Mouse (Mus musculus) granulocyte monocyte progenitor cell, adult 5-6 weeks (primary cell): ENCODE results near the gene Retsat. TPM values are rescaled to one million over a fixed set of nuclear protein-coding genes. Genes with fewer than 3 reads are reported as not detected.

Source experiments
- ATAC-seq: replicated peaks from 2 replicates; pipeline ENCODE4 v1.8.0; 2016; ENCODE audit warnings: mild to moderate bottlenecking, moderate TSS enrichment, inconsistent platforms; ENCODE audit not compliant: poor library complexity, severe bottlenecking
- total RNA-seq, 2 experiments: library from RNA; stranded (forward) in 1 of 2; stranded (reverse) in 1 of 2; fragments of 200-712, 200-1000 nt in 1 of 2; fragments of >200 nt in 1 of 2; fragmentation: Nextera tagmentation in 1 of 2; gene quantifications; 2 replicates each; pipeline ENCODE4 v1.2.3; 2014 to 2017

Gene Retsat
- total RNA-seq (2014; fragmentation: Nextera tagmentation) (17.7 and 20.8 TPM in 2 replicates), total RNA-seq (2017) (28.0 and 32.0 TPM in 2 replicates)

DNA sequence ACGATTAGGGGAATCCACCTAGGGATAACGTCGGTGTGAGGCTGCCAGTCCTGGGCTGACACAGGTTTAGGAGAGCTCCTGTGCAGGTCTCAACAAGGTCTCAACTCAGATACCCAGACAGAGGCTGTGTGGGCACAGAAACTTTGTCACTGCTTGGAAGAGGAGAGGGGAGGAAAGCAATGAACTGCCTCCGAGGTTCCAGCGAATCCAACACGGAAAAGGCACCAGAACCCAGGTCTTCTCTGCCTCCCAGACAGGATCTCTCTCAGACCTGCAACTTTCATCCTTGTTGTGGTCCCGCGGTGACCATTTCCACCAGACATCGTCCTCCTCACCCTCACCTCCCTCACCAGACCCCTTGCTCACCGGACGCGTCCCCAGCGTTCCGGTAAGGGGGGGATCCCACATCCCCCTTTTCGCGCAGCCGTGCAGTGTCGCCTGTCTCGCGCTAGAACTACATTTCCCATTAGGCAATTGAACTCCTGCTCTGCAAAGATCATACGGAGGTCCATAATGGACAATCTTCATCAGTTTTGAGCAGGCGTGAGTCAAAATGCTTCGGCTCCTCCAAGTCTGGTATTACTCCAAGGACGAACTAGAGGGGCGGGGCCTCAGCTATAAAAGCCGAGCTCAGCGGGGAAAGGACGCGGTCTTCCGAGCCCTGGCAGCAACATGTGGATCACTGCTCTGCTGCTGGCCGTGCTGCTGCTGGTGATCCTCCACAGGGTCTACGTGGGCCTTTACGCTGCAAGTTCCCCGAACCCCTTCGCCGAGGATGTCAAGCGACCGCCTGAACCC, at the start of gene Retsat, which contains the start of gene Elmod3:
Gene Retsat, plus strand, starts transcription at position 520 of the 798 bp plus-strand sequence.
Gene Elmod3, minus strand, starts transcription at position 458 of the 798 bp plus-strand sequence.
- peak; percentile 83 for ATAC-seq

DNA sequence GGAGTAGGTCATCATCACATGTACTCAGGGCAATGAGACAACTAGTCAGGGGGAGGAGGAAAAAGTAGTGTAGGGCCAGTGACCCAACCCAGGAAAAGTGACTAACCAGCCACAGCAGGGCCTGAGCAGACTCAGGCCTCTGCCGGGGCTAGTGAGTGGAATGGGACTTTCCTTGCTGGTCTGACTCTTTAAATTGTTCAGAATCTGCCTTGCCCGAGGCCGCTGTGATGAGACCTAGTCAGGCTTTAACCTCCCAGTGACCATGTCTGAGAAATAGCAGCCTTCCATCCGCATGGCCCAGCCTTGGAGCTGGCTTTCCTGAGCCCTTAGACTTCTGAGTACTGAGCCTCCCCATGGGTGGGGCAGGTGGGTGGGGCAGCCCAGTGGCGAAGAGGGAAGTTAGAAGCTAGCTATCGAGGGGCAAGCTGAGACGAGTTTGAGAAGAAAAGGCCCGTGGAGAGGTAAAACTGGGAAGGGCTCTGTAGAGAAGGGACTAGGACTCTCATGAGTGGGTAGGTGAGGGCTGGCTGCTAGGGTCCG, 49.2 kb upstream of the Retsat start:
- peak; percentile 33 for ATAC-seq

DNA sequence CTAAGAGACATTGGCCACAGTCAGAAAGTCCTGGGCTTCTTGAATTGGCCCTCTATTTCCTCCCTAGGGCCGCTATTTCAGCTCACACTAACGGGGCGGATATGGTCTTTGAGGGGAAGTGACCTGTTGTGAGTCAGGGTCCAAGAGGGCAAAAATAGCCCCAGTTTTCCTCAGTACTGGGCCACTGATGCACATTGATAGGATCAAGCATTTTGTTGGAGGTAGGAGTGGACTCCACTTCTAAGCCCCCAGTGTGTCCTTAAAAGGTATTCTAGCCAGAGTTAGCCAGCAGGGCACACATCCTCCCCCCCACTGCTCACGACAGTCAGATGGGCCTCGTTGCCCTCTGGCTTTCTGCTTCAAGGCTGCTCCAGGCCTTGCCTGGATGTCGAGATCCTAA, 48.2 kb upstream of the Retsat start:
- no peak for ATAC-seq

DNA sequence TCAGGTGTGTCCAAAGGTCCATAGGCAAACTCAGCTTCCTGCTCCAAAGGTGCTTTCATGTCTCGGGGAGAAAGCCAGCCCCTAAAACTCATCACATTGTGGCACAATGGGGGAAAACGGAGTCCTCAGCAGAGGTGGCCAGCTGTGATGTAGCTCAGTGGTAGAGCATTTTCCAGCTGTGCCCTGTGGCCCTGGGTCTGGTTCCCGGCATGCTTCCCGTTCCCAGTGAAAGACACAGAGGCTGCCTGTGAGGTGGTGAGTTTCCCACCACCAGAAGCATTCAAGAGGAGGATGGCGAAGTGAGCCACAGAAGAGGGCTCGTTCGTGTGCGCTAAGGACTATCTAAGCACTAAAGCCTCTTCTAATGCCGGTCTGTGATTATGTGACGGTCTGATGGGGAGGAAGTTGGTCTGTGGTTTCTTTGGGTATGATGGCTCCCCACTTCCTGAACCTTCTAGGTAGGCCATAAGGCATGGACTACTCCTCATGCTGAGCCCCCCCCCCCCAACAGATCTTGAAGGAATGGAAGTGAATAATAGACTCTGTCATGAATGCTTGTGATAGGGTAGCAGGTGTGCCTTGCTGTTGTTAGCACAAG, 47.7 kb upstream of the Retsat start:
- ATAC-seq, result peak; percentile 40

- peak; percentile 76 for ATAC-seq
Measured at GRCm38 (mm10) chr6:72552171-72553078, 45.9 kb upstream of the Retsat start.

DNA sequence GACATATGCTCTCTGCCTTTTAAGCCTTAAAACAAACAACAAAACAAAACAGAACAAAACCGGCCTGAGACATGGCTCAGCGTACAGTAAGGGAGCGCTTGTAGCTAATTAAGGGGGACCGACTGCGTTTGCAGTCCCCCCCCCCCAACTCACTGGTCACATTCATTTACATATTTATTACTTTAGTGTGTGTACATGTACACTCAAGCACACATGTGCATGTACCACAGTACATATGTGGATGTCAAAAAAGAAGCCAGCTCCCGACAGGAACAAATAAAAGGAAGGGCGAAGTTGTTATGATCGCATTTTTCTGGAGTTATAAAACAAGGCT, 45.2 kb upstream of the Retsat start:
- ATAC-seq, result no peak

DNA sequence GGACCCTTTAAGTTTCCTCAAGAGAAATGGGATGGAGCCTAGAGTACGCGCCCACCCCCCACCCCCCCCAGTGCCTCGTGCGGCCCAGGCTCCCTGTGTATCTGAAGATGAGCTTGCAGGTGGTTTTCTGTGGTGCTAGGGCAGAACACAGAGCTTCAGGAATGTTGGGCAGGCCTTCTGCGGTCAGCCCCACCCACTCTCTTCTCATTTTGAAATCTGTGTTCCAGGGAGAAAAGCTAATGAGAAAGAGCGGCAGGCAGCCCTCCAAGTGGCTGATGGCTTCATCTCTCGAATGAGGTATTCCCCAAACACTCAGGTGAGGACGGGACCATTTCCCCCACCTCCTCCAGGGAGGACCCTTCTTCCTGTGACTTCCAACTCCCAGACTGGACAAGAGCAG, 37.5 kb upstream of the Retsat start:
- ATAC-seq, result no peak

GRCm38 (mm10) chr6:72562486-72562885, 35.8 kb upstream of the Retsat start:
- ATAC-seq, result no peak

- ATAC-seq, result no peak
Measured at GRCm38 (mm10) chr6:72562894-72563293, 35.4 kb upstream of the Retsat start.

GRCm38 (mm10) chr6:72565506-72565905, 32.8 kb upstream of the Retsat start:
- no peak for ATAC-seq

- ATAC-seq, result peak; percentile 95
Measured at GRCm38 (mm10) chr6:72566044-72566443, 32.2 kb upstream of the Retsat start.

DNA sequence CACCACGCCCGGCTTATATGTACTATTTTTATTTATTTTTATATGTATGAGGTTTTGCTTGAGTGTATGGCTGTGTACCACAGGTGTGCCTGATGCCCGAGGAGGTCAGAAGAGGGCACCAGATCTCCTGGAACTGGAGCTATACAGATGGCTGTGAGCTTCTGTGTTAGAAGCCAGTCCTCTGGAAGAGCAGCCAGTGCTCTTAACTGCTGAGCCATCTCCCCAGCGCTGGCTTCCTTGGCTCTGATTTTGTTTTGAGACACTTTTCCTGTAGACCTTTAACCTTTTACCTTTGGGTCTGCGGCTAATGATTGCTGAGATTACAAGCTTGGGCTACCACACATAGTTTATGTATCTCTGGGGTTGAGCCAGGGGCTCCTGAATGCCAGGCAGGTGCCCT, 30.8 kb upstream of the Retsat start:
- no peak for ATAC-seq

DNA sequence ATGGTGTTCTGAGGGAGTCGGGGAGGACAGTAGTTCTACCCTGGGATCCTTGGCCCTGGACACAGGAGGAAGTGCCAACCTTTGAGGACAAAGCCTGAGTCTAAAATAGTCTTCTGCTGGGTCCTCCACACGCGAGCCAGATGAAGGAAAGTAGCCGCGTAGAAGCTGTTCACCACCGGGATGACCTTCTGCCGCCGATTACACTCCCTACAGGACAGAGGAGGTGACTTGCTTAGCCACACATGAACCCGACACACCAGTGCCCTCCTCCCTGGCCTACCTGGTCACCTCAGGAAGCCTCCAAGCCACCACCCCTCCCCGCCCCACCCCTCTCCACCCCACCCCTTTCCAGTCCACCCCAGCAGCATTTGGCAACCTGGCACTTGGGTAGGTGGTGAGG, 29.5 kb upstream of the Retsat start:
- no peak for ATAC-seq

DNA sequence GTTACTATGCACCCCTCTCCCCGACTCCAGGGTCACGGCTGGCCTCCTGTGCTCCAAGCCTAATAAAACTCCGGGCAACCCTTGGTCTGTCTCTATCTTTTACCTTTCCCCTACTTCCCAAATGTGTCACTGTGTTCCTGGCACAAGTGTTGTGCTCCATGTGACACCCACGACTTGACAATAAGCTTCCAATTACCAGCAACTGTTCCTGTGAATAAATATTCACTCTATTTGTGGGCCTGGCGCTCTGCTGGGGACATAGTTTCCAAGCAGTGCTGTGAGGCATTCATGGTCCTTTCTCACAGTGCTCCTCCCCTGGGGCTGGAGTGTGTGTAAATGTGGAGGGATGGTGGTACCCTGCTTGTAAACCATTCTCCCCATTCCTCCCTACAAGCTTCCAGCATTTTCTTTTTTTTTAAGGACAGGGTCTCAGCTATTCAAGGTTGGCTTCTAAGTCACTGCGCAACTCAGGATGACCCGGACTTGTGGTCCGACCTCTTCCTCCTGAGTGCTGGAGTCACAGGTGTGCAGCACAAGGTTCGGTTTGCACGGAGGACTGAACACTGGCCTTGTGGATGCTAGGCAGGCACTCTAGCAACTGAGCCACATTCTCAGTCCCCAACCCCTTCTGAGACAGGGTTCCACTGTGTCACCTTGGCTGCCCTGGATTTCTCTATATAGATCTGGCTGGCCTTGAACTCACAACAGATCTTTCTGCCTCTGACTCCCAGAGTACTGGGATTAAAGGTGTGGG, 27.5 kb upstream of the Retsat start:
- no peak for ATAC-seq

- ATAC-seq, result no peak
Measured at GRCm38 (mm10) chr6:72571826-72572225, 26.4 kb upstream of the Retsat start.

DNA sequence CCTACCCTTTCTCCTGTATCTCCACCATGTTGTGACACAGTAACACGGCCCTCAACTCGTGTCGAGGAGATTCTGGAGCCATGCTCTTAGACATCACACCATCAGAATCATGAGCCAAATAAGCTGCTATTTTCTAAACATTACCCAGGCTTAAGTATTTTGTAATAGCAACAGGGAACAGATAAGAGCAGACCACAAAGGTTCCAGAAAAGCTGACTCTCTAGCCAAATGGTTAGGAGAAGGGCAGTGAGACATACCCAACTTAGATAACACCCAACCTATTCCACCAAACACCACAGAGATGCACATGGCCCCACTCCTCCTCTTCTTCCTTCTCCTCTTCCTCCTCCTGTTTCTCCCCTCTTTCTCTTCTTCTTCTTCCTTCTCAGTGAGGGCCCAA, 22.2 kb upstream of the Retsat start:
- ATAC-seq, result no peak

DNA sequence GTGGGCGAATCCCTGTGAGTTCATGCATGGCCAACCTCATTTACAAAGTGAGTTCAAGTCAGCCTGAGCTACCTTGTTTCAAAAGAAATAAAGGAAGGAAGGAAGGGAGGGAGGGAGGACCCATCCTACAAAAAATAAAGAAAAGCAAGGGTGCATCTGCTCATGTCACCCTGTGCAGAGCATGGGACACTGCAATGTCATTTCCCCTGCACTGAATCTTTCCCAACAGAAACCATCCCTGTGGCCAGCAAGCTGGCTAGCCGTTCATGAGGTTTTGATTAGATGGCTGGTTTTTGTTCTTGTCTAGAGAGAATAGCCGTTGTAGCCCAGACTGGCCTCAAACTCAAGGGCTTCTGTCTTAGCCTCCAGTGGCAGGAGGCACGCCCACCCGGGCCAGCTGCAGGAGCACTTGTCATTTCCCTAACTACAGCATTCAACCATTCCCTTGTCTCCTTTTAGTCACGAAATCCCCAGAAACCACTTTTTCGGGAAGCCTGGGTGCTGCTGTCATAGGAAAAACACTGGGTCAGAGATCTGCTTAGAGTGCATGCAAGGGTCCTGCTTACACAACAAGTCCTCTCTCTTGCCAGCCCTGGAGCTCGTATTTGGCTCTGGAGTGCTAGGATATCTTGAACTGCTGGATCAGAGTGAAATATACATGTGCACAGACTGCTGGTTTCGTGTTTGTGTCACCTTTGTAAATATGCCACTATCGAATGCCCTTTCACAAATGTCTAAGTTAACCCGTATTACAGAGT, 16.5 kb upstream of the Retsat start:
- ATAC-seq, result peak; percentile 84

- ATAC-seq, result no peak
Measured at GRCm38 (mm10) chr6:72583211-72583839, 14.9 kb upstream of the Retsat start.

GRCm38 (mm10) chr6:72584154-72584553, 14.1 kb upstream of the Retsat start:
- no peak for ATAC-seq
